Mouse (Mus musculus): ENCODE data around the gene Epb41l4b. TPM values are rescaled to one million over a fixed set of nuclear protein-coding genes. Genes with fewer than 3 reads are reported as not detected.

The Epb41l4b gene
- total RNA-seq, 2 experiments from 2014 or later = 14.8 to 18.4 TPM

DNA sequence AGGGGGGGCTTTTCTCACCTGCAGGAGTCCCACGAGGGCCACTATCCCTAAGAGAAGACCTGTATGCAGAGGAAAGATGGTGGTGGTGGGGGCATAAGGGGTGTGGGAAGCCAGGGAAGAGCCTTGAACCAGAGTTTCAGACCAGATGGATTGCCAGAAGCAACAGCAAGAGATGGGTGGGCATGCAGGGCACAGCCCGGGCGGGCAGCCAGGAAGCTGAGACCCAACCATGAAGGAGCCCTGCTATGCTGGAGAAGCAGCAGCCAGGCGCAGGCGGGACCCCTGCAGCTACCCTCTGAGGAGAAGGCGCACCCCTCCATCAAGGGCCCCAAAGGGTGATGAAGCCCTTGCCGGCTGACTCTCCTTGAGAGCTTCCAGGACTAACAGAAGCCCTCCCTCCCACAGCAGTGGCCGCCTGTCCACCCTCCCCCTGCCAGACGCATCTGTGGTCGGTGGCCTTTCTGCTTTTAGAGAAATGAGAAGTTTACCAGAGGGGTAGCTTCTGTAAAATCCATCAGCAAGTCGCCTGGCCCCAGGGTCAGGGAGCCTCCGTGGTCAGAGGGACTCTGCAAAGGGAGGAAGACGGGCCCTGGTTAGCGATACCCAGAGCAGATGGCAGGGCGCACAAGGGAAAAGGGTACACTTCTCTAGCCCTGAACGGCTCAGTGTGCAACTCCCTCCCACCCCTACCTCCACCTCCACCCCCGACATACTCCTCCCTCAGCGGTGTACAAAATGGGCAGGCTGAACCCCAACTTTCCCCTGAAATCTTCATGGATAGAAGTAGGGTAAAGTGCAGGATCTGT lies 126.7 kb downstream of the Epb41l4b start:
- no peak for DNase-seq (ENCODE audit: low spot score in 2 of 2)

DNA sequence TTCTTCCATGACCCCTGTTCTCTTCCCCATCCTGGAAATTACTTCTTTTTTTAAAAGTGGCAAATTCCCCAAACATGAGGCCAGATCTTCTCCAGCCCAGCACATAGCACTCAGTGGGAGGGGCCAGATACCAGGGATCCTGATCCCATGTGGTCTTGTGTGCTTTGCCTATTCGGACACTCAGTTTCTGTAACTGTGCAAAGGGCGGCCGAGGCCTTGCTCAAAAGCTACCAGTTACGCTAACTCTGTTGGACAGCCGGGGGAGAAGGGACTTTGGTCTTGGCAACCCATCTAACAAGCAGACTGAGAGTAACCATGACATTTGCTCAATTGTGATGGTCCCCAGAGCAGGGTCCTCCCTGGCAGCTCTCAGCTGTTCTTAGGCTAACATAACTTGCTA lies 128.2 kb downstream of the Epb41l4b start:
- DNase-seq (ENCODE audit: low spot score in 2 of 2) = no peak

DNA sequence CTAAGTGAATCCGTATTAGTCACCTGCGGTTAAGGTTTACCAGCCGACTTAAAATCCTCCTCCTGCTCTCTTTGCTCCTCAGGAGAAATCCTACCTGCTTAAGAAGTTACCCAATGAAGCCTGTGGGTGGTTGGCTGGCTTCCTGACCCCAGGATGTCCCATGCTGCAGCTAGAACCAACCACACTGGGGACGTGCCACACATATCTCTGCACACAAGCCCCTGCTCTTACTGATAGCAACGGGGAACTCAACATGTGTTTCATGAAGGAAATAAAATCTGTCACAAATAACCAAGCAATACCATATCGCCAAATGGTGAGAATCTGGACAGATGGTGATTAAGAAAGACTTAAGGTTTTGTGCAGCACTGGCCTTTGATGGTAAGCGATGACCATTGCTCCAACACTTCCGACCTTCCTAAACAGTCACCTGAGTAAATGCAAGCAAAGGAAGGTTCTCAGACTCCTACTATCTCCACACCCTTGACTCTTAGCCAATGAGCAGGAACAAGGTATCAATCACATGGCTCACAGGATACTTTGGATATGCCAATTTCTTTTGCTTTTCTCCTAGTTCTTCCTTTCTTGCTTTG lies 131.7 kb downstream of the Epb41l4b start:
- no peak for DNase-seq (ENCODE audit: low spot score in 2 of 2)

DNA sequence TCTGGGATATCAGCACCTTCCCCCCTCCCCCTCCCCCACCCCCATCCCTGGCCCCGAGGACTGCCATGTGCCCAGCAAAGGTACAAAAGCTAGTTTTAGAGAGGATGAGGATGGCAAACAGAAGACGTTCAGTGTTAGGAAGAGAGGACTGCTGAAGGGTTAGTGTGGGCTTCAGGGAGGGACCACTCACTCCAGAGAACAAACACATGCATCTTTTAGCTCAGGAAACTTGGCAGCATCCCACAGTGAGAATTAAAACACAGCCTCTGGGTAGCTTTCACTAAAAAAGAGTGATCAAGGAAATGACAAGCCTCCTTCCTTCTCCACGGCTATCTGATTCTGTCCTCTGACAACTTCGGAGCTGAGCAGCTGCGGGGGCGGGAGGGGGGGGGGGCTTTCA lies 132.3 kb downstream of the Epb41l4b start:
- DNase-seq (ENCODE audit: low spot score in 2 of 2) = no peak

DNA sequence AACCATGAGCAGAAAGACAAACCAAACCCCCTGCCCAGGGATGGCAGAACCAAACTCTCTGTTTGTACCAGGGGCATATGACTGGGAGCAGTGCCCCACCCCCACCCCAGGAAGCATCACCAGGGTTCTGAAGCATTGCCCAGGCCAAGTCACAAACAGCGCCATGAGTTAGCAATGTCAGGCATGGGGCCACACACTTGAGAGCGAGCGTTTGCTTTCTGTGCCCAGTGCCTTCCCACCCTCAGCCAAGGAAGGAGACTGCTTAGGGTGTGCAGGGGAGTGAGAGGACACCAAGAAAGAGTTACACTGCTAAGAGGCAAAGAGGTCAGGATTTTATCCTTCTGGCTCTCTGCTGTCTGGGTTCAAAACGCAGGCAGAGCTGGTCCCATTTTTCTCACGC lies 132.8 kb downstream of the Epb41l4b start:
- no peak for DNase-seq (ENCODE audit: low spot score in 2 of 2)

DNA sequence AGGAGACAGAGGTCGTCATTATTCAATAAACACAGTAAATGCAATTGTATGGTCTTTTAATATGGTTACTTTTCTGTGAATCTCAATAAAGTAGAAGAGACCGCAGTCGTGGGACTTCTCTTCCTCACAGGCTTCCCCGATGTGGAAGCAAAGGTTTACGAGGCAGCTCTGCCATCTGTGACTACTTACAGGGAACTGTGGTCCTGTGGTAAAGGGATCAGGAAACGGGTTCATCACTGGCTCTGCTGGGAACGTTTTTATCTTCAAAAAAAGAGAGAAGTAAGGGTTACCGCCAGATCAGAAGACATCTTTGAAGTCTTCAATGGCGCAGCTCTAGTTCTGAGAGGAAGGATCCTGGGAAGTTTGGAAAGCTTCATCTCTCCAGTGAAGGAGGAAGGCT lies 135.5 kb downstream of the Epb41l4b start:
- DNase-seq (ENCODE audit: low spot score in 2 of 2) = no peak

DNA sequence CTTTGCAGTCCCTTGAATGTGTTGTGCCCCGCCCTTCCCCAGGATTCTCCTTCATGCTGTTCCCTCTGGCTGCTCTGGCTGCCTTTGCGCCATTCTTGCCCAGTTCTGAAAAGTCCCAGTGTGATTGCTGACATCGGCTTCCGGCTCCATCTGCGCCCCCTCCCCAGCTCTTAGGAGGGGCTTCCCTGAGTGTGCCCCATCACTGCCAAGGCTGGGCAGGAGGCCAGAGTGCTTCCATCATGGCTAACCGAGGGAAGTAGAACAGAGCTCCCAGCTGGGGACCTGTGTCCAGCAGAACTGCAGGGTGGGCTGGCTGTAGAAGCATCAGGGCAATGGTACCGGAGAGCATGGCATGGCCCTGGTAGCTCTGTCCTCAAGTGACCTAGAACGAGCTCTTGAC lies 138.2 kb downstream of the Epb41l4b start:
- DNase-seq (ENCODE audit: low spot score in 2 of 2) = peak; percentile 42 to 56

DNA sequence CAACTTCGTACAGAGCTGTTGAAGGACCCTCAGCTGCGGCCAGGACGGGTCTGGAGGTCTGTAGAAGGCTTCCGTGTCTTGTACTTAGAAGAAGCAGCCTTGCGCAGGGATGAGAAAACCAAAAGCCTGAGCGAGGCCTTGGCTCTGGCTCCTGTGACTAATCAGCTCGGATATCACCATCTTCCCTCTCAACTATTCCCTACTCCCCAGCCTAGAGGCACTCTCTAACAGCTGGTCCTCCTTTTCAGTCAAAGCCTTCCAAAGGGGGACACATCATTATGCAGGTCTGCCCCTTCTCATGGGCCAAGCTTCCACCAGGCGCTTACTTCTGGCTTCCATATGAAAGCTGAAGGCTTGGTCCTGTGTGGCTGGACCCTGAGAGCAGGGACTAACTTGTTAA lies 139.4 kb downstream of the Epb41l4b start:
- DNase-seq (ENCODE audit: low spot score in 2 of 2) = no peak

DNA sequence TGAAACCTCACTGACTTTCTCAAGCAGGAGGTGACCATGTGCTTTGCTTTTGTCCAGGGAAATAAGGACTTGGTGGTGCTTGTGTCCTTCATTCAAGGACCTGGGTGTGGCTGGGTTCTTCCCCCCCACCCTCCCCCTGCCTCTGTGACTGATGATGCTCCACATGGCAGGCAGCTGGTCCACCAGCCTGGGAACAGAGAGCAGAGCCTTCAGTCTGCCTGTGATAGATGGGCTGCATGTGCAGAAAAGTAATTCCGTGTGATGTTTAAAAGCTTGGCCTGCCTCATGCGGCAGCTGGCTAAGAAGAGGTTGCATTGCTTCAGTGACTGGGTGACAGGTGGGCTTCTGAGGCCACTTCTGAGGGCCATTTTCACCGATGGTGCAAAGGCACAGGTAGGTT lies 140.5 kb downstream of the Epb41l4b start:
- peak in 1 of 2 experiments; percentile 34 for DNase-seq (ENCODE audit: low spot score in 2 of 2)

DNA sequence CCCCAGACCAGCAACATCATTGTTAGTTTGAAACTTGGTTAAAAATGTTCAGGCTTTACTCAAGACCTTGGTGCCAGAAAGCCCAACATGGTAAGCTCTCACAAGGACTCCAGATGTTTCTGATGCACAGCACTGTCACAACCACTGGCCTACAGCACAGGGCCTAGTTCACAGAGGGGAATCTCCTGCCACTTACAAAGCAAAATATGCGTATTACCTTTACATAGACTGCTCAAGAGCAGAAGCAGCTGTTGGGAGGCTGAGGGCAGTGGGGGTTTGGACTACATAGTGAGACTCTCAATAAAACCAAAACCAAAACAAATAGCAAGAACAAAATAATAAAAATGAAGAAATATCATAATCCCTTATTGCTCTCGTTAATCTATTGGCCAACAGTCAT lies 141.8 kb downstream of the Epb41l4b start:
- DNase-seq (ENCODE audit: low spot score in 2 of 2) = no peak

DNA sequence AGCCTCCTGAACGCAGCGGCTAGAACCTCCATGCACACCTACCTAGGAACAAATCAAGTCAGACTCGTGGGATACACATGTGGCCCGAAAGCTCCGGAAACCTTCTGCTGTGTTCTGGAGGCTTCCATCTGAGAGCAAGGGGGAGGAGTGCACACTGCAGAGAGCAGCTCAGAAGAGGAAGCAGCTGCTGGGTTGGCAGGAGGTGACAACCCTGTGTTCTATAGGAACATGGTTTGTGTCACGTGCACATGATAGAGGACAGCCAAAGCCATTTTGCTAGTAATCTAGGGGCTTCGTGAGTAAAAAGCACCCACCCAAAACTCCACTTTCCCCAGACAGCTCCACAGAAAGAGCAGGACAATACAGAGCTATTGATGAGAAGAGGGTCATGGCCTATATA lies 149.9 kb downstream of the Epb41l4b start:
- DNase-seq (ENCODE audit: low spot score in 2 of 2) = no peak

DNA sequence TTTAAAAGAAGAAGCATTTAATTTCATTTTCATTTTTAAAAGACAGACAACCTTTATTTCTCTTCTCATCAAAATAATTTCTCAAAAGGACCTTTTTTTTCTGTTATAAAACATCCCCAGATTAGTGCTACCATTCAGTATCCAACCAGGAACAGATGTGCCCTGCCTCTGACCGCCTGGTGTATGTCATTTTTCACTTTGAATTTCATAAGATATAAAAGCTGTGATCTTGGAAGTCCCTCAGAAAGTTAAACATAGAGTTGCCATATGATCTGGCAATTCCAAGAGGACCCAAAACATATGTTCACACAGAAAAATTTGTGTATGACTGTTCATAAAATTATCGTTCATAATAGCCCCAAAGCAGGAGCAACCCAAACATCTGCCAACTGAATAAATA lies 151.3 kb downstream of the Epb41l4b start:
- DNase-seq (ENCODE audit: low spot score in 2 of 2) = no peak

DNA sequence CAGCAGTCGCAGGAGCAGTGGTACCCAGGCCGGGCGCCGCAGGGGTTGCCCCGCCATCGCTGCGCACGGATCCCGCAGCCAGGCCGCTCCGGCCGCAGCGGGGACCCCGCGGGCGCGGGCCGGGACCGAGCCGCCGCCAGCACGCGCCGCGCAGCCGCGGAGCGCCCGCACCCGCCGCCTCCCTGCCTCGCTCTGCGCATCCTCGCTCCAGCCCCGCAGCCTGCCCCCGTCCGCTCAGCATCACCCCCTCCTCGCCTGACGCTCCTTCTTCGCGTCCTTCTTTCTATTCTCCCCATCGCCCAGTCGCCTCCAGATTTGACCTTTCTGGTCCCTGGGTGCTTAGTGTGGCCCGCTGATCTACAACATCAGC lies 153.0 kb downstream of the Epb41l4b start, which contains the start of gene Frrs1l:
Gene Frrs1l, minus strand, starts transcription at position 177 of the 370 bp plus-strand sequence.
- peak; percentile 64 to 69 for DNase-seq (ENCODE audit: low spot score in 2 of 2)

DNA sequence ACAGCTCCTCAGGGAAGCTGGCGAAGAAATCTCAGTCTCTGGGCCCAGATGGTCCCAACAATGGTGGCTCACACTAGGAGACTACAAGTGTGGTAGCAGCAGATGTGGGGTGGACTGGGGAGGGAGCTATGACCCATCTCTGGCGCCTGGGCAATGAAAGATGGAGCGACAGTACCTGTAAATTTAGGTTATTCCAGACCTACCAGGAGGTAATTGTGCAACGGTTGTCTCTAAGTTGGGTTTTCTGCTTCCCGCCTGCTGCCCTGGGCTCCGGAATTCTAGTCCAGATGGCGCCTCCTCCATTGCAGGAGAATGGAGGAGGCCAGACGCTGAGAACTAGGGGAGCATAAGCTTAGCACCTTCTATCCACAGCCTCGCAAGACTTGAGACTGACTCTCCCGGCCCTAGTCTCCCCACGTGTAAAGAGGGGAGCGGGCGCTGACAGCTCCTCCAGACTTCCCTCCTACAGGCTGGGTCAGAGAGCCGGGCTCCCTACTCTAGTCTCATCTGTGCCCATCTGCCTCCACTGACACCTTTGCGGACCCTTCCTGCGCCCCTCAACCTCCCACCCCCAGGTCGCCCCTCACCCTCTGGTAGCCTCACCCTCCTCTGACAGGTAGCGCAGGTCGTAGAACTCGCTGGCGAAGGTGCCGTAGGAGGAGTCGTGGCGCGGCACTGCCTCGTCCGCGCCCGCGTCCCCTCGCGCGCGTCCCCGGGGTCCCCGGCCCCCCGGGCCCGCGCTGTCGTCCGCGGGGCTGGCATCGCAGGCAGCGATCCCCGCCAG lies 153.6 kb downstream of the Epb41l4b start:
- peak; percentile 41 to 52 for DNase-seq (ENCODE audit: low spot score in 2 of 2)

DNA sequence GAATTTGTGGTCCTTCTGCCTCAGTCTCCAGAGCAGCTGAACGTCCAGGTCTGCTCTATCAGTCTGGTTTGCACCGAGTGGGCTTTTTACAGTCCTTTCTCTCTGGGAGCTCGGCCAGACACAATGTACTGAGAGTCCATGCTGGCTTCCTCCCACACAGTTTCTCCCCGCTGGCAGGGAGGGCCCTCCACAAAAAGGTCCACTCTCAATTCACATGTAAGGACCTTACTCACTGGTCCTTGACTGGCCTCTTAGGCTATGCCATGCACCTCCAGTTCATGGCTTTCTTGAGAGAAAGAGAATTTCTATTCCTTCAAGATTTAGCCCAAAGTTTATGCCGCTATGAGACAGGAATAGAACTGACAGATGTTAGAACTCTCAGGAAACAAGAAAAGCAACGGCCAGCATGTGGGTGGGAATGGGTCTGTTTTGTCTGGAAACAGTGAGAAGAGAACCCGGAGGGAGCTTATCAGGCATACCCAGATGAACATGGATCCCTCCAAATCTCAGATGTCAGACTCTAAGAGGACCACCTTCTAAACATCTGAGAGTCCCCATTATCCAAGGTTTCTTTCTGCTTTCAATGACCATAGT lies 177.6 kb downstream of the Epb41l4b start:
- no peak for DNase-seq (ENCODE audit: low spot score in 2 of 2)

DNA sequence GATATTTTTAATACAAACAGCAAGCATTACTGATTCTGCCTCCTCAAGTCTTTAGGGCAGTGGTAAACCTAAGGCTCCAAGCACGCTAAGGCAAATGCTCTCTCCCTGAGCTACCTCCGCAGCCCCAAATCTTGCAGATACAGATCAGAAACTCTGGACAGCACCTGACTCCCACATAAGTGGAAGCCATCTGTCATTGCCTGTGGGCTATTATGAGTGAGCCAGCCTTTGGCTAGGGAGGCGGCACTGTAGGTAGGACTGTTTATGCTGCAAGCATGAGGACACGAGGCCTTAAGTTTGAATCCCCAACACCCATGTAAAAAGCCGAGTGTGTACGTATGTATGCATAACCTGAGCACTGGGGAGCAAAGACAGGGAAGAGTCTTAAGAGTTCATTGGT lies 179.6 kb downstream of the Epb41l4b start:
- no peak for DNase-seq (ENCODE audit: low spot score in 2 of 2)

DNA sequence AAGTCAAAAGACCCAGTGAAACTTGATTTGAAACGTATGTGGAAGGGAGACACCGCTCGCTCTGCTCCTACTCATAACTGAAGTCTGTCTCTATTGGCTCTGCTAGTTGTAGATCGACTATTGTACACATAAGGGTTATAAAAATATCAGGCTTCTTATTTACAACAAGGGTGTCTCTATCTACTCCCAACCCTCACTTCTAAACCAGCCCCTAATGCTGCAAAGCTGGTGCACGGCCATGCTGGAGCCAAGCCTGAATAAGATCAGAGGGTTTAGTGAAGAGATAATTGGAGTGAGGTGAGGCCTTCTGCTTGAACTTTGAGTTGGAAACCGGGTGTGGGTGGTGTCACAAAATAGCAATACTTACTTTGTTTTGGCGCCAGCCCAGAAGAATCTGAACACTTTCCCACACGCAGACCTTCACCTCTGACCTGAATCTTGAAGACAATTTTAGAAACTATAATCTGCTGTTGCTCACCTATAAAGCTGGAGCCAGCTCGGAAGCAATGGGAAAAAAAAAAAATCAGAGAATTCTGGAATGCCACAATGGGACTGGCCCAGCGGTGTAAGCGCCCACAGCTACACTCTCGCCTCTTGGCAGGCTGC lies 181.8 kb downstream of the Epb41l4b start:
- DNase-seq (ENCODE audit: low spot score in 2 of 2) = no peak

DNA sequence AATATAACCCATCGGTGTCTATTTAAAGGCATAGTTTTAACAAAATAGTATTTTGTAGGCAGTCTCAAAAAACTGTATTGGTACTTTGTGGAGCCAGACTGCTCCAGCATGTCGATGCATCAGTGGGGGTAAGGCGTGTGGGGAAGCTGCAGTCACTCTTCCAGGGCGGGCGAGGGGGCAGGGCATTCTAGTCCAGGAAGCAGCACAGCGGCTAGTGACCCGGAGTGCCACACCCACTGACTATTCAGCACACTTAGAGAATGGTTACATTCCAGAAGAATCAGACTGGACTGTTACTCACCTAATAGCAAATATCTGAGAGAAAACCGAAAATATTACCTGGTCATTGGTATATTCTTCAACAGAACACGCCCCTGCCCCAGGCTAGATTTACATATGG lies 185.7 kb downstream of the Epb41l4b start:
- no peak for DNase-seq (ENCODE audit: low spot score in 2 of 2)

DNA sequence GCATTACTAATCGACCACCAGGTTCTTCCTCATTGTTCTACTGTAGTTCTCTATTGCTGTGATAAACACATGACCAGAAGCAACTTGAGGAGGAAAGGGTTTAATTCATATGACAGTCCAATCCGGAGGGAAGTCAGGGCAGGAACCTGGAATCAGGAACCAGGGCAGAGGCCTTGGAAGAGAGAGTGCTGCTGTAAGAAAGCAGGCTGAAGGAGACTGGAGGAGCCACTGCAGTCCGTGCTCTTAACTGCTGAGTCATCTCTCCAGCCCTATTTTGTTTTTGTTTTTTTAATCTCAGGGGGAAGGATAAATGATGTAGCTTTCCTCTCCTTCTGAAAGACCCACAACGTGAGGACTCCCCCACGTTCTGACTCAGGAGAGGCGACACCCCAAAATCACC lies 190.0 kb downstream of the Epb41l4b start:
- DNase-seq (ENCODE audit: low spot score in 2 of 2) = no peak

DNA sequence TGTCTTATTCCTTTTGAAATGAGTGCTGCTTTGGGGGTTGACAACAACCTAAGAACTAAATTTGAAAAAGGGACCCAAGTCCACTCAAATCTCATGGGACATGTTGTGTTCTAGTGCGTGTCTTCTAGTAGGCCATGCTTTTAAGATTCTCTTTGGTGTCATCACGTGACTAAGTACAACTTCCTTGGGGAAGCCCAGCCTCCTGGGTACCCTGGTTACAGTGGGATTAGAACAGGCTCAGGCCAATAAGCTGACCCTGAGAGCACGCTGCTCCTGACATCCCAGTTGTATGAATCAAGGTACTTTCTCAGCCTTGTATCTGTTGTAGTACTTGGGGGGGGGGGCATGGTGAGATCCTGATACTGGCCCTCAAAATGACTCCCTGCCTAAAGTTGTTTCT lies 191.5 kb downstream of the Epb41l4b start:
- DNase-seq (ENCODE audit: low spot score in 2 of 2) = no peak

DNA sequence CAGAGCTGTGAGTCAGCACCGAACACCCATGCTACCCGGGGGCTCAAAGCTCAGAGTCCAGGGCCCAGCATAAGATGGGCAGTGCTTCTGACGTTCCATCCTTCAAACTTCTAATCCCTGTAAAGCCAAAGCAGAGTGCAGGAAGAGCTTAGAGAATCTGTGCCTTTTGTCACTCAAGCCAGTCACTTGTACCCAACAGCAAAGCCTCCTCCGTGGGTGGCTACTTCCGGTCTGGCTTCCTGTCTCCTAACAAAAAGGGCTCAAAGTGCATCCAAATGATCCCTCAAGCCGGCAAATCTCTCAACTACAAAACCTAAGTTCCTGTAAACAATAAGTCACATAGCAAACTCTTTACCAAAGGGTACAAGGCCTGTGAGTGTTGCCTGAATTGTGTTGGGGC lies 193.7 kb downstream of the Epb41l4b start:
- no peak for DNase-seq (ENCODE audit: low spot score in 2 of 2)

Measured in layer of hippocampus, postnatal 14 days (tissue).